Mouse (Mus musculus) lung, postnatal 0 days (tissue): ENCODE data around the gene Ypel3.

ENCODE experiments used
- CTCF ChIP-seq: IDR thresholded peaks from 2 replicates; pipeline ENCODE4 v1.5.1; 2016; ENCODE audit warnings: antibody characterized with exemption, mild to moderate bottlenecking
- EP300 ChIP-seq: IDR thresholded peaks from 2 replicates; pipeline ENCODE4 v1.6.1; 2016; ENCODE audit warnings: antibody characterized with exemption, mild to moderate bottlenecking, control low read depth

DNA sequence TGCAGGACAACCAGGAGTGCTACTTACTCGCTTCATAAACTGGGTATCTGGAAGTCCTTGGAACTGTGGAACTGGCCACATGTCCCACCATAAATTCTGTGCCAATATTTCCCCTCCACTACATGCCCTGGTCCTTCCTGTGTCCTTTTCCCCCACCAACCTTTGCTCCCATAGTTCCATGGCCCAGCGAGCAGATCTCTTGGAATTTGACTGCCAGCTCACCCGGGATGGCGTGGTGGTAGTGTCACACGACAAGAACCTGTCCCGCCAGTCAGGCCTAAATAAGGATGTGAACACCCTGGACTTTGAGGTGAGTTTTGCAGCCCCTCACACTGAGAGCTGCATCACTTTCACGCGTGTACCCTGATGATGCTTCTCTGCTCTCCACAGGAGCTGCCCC is 9.8 kb upstream of the Ypel3 start:
- TF ChIP-seq CTCF = no peak
- TF ChIP-seq EP300 = no peak
